Mouse (Mus musculus) mature B cell (primary cell): ENCODE measurements around the gene Mfsd4a.

Source experiments
- in situ Hi-C: fragments of 300-500 bp; cut with MboI; formaldehyde crosslinking; loops from 2 replicates; pipeline ENCODE4 v1.14.3; 2019

The Mfsd4a gene

GRCm38 (mm10) chr1:132065475-132066172 is 2.2 kb downstream of the Mfsd4a start:
- in situ Hi-C loops: no loop called here

DNA sequence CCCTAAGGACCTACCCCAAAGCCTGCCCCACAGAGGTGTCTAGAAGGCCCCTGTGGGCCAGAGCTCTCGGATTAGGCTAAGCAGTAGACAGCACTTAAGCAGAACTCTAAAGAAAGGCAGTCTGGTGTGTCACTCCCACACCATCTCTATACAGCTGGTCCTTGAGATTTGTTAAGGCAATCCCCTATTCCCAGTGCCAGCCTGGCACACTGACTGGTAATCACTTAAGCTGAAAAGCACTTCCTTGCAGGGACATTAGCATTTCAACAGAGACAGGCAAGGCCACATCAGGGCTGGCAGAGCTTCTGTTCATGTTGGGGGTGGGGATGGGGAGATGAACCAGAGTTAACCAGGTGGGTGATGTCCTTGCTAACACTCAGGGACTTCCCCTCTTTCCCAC is 2.9 kb downstream of the Mfsd4a start:
- in situ Hi-C loops: no loop called here

GRCm38 (mm10) chr1:132063096-132063495 is 4.8 kb downstream of the Mfsd4a start:
- in situ Hi-C loops: no loop called here

DNA sequence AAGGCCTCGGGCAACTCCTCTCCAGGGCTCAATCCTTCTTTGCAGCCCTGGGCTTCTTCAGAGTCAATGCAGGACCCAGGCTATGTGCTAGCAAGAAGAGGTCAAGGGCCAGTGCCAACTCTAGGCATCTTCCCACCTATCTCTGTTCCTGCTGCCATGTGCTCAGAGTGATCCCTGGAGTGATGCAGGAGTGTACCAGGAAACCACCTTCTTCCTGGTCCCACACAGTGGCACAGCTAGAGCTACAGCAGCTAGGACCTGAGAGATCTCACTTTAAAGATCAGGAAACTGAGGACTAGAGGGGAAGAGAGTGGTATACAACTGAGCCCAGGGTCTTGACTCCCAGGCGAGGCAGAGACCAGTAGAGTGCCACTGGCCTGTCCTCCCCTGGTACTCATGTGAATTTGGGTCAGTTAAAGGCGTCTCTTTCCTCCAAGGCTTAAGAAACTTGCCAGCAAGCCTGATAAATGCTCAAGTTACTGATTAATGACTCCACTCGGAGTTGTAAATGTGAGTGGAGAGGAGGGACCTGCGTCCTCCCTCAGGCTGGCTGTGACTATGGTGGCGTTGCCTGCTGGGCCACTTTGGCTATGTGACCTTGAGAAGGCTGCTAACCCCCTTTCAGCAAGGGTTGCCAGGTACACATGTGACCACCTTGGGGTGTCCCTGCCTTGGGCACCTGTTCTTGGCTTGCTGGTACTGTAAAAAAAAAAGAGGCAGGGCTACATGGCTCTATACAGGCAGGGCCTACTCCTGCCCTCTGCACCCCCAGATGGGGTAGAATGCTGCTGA is 5.9 kb downstream of the Mfsd4a start:
- in situ Hi-C loops: no loop called here

GRCm38 (mm10) chr1:132060036-132060769 is 7.7 kb downstream of the Mfsd4a start:
- in situ Hi-C loops: no loop called here

- in situ Hi-C loops: no loop called here
Measured at GRCm38 (mm10) chr1:132058558-132058957, 9.3 kb downstream of the Mfsd4a start.

DNA sequence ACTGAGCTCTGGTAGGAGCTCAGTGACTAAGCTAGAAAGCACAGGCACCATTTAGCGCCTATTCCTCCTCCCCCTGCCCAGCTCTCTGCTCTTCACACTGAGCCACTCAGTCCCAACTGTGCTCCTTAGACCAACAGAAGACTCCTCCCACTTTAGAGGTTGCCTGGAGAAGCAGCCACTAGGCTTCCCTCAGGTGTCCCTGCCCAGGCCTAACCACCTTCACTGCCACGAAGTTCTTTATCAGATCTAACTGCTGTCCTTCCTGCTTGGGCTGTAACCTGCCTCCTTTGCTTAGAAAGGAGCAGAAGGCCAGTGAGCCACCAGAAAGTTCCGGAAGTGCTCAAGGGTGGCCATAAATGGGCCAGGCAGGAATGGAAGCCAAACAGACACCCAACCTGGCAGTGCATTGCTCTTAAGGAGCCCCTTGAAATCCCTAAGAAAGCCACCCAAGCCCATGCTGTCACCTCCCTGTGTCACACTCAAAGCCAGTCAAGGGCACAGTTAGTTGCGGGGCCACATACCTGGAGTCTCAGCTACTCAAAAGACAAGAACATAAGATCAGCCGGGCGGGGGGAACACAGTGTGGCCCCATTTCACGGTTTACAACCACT is 12.7 kb downstream of the Mfsd4a start:
- in situ Hi-C loops: no loop called here

DNA sequence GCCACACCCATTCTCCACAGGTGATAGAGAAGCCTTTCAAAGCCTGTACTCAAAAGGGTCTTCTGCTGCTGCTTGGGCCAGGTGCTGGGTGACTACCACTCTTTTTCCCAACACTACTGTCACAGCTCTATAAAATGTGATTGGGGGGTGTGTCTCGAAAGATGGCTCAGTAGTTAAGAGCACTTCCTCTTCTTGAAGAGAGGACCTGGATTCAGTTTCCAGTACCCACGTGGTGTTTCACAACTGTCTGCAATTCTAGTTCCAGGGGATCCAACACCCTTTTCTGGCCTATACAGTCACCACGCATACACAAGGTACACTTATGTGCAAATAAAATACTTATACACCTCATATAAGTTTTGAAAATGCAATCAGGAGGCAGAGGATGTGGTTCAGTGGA is 13.5 kb downstream of the Mfsd4a start:
- in situ Hi-C loops: no loop called here

- in situ Hi-C loops: no loop called here
Measured at GRCm38 (mm10) chr1:132051746-132052145, 16.1 kb downstream of the Mfsd4a start.

- in situ Hi-C loops: no loop called here
Measured at GRCm38 (mm10) chr1:132046143-132046735, 21.6 kb downstream of the Mfsd4a start.

GRCm38 (mm10) chr1:132043759-132044158 is 24.1 kb downstream of the Mfsd4a start:
- in situ Hi-C loops: no loop called here

- in situ Hi-C loops: no loop called here
Measured at GRCm38 (mm10) chr1:132040201-132040621, 27.7 kb downstream of the Mfsd4a start.

- in situ Hi-C loops: no loop called here
Measured at GRCm38 (mm10) chr1:132038753-132039152, 29.1 kb downstream of the Mfsd4a start.

GRCm38 (mm10) chr1:132037746-132038145 is 30.1 kb downstream of the Mfsd4a start:
- in situ Hi-C loops: no loop called here

DNA sequence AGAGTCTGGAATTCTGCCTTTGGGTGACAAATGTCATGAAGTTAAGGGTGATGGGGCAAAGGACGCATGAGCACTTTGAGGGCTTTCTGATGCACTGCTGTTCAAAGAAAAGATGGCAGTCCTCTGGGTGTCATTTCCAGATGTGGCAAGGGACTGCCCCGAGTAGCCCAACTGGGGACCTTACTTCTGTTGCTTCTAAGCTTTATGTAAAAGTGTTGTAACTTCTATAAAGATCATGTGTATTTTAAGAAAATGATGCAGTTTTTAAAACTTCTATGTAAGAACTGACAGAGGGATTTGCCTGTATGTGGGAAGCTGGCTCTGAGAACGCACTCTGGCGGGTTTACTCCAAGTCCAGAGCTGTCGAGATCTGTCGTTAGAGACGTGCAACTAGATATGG is 35.7 kb downstream of the Mfsd4a start:
- in situ Hi-C loops: loop anchor here (5.0 kb wide), 1 partner anchor 35 kb away; no protein-coding TSS in a partner anchor

DNA sequence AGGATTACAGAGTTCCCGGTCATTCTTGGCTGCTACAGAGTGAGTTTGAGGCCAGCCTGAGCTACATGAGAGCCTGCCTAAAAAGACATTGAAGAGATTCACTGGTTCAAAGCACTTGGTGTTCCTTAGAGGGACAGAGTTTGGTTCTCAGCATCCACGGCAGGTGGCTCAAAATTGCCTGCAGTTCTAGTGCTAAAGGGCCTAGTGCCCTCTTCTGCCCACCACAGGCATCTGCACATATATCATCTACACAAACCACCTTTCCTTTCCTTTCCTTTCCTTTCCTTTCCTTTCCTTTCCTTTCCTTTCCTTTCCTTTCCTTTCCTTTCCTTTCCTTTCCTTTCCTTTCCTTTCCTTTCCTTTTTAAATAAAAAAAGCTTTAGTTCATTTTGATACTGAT is 37.3 kb downstream of the Mfsd4a start:
- in situ Hi-C loops: loop anchor here (5.0 kb wide), 1 partner anchor 33 kb away; no protein-coding TSS in a partner anchor

GRCm38 (mm10) chr1:132028413-132028812 is 39.4 kb downstream of the Mfsd4a start:
- in situ Hi-C loops: no loop called here

DNA sequence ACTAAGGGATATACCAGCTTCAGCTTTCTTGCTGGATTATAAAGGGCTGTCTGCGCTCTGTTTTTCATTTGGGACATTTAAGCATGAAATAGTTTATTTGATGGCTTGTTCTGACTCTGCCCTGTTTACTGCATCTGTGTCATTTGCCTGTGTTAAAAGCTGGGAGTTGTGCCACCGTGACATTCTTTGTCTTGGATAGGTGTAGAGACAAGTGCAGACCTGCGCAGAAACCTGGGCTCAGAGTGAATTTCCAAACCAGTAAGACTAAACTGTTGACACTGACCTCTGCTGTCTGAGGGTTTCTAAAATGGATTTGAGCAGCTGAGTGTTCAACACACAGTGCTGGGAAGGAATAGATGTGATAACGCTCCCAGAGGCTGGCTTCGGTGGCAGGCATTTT is 39.9 kb downstream of the Mfsd4a start:
- in situ Hi-C loops: no loop called here

DNA sequence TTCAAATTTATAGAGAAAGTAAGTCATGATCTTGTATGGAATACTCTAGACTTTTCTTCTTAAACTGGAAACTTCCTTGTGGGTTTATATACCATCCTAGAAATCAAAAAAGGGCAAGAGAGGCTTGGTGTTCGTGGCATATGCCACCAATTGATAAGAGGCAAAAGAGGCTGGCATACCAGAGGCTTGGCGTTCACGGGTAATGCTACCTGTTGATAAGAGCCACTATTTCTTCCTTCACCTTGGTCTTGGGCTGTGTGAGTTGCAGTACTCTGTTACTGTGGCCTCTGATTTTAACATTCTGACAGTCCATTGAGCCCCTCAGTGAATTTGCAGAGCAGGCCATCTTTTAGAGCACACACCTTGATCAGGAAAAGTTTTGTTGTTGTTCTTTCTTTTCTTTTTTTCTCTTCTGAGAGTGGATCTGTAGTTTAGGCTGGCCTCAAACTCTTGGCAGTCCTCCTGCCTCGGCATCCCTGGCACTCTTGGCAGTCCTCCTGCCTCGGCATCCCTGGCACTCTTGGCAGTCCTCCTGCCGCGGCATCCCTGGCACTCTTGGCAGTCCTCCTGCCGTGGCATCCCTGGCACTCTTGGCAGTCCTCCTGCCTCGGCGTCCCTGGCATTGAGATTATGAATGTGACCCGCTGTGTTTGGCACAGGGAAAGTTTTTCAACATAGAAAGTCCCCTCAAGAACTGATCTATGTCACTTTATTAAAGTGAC is 40.8 kb downstream of the Mfsd4a start:
- in situ Hi-C loops: no loop called here

GRCm38 (mm10) chr1:132022107-132022506 is 45.8 kb downstream of the Mfsd4a start:
- in situ Hi-C loops: no loop called here

DNA sequence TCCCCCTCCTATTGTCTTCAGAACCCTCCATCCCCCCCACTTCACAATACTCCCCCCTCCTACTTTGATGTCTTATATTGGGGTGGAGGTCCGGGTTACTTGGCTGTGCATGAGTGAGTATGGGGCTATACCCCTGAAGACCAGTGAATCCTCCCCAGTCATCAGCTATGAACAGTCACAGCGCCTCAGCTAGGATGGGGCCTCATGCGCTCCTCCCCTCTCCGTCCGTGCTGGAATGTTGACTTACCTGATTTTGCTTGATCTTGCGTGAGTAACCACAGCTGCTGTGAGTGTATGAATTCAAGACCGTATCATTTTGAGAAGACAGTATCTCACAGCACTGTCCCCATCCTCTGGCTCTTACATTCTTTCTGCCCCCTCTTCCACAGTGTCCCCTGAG is 48.0 kb downstream of the Mfsd4a start:
- in situ Hi-C loops: no loop called here
